Mouse (Mus musculus) macrophage (primary cell): ENCODE measurements around the gene Ncam1. TPM values are rescaled to one million over a fixed set of nuclear protein-coding genes. Genes with fewer than 3 reads are reported as not detected.

Experiments used
- H3K27ac ChIP-seq: fragments of 350-480 bp; formaldehyde crosslinking; 2 replicates; pipeline ENCODE4 v1.9.0; 2021
- H3K36me3 ChIP-seq: fragments of 350-480 bp; formaldehyde crosslinking; 2 replicates; pipeline ENCODE4 v1.9.0; 2021; ENCODE audit errors: inconsistent target
- H3K4me3 ChIP-seq: fragments of 350-480 bp; formaldehyde crosslinking; 2 replicates; pipeline ENCODE4 v1.9.0; 2021; ENCODE audit errors: inconsistent target
- H3K79me2 ChIP-seq: fragments of 350-480 bp; formaldehyde crosslinking; 2 replicates; pipeline ENCODE4 v1.9.0; 2021; ENCODE audit errors: inconsistent target
- WGBS: methylation state at CpG from one replicate; pipeline ENCODE4 v1.1.7; 2026; ENCODE audit warnings: inconsistent platforms; ENCODE audit not compliant: missing documents; 5-methylcytosine and 5-hydroxymethylcytosine counted together
- polyA plus RNA-seq: library from polyadenylated mRNA; stranded (reverse); fragments of 250-400 nt; gene quantifications from 3 replicates; pipeline ENCODE4 v1.2.4, GENCODE M21; 2018; ENCODE audit warnings: inconsistent platforms

The Ncam1 gene
- polyA plus RNA-seq, 1 experiment from 2014 or later = 0.06 TPM

GRCm38 (mm10) chr9:49672646-49673199 is 126.0 kb downstream of the Ncam1 start:
- 23% methylated on average over 6 of the region's 6 CpGs for WGBS
- Histone ChIP-seq H3K36me3 (no peaks in the 10 kb centered on the region), H3K79me2 (no peaks in the 10 kb centered on the region), H3K4me3 (no peak overlapping the region), H3K27ac (no peak overlapping the region)

DNA sequence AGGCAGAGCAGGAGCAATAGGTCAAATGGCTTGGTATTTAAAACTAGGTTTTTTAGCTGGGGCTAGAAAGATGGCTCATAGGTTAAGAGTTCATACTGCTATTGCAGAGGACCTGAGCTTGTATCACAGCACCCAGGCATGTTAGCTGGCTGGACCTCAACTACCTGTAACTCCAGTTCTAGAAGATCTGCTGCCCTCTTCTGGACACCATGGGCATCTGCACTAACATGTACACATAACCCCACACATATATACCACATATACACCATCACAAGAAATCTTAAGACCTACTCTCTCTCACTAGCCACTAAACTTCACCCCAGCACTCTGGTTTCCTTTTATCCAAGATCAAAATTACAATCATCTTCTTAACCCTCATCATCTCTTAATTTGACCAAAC is 131.7 kb downstream of the Ncam1 start:
- H3K27ac ChIP-seq = no peak overlapping the region
- no peaks in the 10 kb centered on the region for H3K79me2 ChIP-seq
- H3K36me3 ChIP-seq = no peaks in the 10 kb centered on the region
- H3K4me3 ChIP-seq = no peak overlapping the region

DNA sequence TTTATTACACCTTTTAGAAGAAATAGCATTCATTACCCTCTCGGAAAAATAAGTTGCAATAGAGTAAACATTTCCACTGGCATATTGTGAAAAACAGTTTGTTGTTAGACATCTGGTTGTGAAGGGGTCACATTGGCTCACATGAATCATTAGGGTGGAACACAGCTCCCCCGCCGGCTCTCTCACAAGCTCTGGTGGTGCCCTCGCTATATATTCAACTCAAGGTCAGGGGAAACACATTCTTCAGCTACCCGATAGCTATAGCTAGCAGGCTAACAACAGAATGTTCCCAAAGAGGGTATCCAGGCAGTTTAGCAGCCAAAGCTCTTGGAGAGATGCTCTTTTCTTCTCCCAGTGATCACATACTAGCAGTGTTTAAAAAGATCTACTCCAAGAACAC is 133.4 kb downstream of the Ncam1 start:
- no peak overlapping the region for H3K4me3 ChIP-seq
- no peak overlapping the region for H3K27ac ChIP-seq
- H3K79me2 ChIP-seq = no peaks in the 10 kb centered on the region
- WGBS = 96% methylated on average over 5 of the region's 5 CpGs
- H3K36me3 ChIP-seq = no peaks in the 10 kb centered on the region

GRCm38 (mm10) chr9:49663927-49664320 is 134.8 kb downstream of the Ncam1 start:
- Histone ChIP-seq H3K27ac (no peak overlapping the region), H3K4me3 (no peak overlapping the region), H3K36me3 (no peaks in the 10 kb centered on the region), H3K79me2 (no peaks in the 10 kb centered on the region)
- 92% methylated on average over 8 of the region's 8 CpGs for WGBS

- WGBS = 84% methylated on average over 8 of the region's 8 CpGs
- no peak overlapping the region for H3K4me3 ChIP-seq
- H3K27ac ChIP-seq = no peak overlapping the region
- no peaks in the 10 kb centered on the region for H3K36me3 ChIP-seq
- H3K79me2 ChIP-seq = no peaks in the 10 kb centered on the region
Measured at GRCm38 (mm10) chr9:49662958-49663926, 135.5 kb downstream of the Ncam1 start.

- H3K36me3 ChIP-seq = no peaks in the 10 kb centered on the region
- WGBS = 82% methylated on average over 2 of the region's 2 CpGs
- H3K4me3 ChIP-seq = no peak overlapping the region
- no peaks in the 10 kb centered on the region for H3K79me2 ChIP-seq
- no peak overlapping the region for H3K27ac ChIP-seq
Measured at GRCm38 (mm10) chr9:49661480-49661879, 137.2 kb downstream of the Ncam1 start.

GRCm38 (mm10) chr9:49658381-49658856 is 140.3 kb downstream of the Ncam1 start:
- Histone ChIP-seq H3K4me3 (no peak overlapping the region), H3K79me2 (no peaks in the 10 kb centered on the region), H3K36me3 (no peaks in the 10 kb centered on the region), H3K27ac (no peak overlapping the region)
- WGBS = 91% methylated on average over 4 of the region's 4 CpGs

- Histone ChIP-seq H3K79me2 (no peaks in the 10 kb centered on the region), H3K4me3 (no peak overlapping the region), H3K36me3 (no peaks in the 10 kb centered on the region), H3K27ac (no peak overlapping the region)
- WGBS = 91% methylated on average over 3 of the region's 3 CpGs
Measured at GRCm38 (mm10) chr9:49654470-49654869, 144.3 kb downstream of the Ncam1 start.

GRCm38 (mm10) chr9:49653478-49654245 is 145.1 kb downstream of the Ncam1 start:
- H3K36me3 ChIP-seq = no peaks in the 10 kb centered on the region
- 85% methylated on average over 9 of the region's 9 CpGs for WGBS
- no peak overlapping the region for H3K4me3 ChIP-seq
- H3K79me2 ChIP-seq = no peaks in the 10 kb centered on the region
- no peak overlapping the region for H3K27ac ChIP-seq

GRCm38 (mm10) chr9:49644296-49644695 is 154.4 kb downstream of the Ncam1 start:
- no peaks in the 10 kb centered on the region for H3K36me3 ChIP-seq
- WGBS = 88% methylated on average over 2 of the region's 2 CpGs
- no peak overlapping the region for H3K4me3 ChIP-seq
- H3K27ac ChIP-seq = no peak overlapping the region
- H3K79me2 ChIP-seq = no peaks in the 10 kb centered on the region

DNA sequence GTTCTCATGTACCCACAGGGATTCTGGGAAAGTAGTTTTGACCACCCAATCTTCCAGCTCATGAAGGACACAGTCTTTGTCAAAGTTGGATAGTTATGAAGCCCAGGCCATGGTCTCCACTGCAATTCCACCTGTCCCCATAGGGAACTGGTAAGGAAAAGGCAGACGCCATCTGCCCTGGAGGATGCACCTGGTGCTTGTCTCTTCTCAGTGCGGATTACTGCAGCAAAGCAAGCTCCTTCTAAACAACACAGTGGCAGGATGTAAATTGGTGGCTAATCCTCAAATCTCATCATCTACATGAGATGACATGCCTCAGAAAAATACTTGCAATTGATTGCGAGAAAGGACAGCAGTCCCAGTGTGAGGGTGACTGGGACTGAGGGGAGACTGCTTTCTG is 158.0 kb downstream of the Ncam1 start:
- H3K36me3 ChIP-seq = no peaks in the 10 kb centered on the region
- H3K4me3 ChIP-seq = no peak overlapping the region
- no peaks in the 10 kb centered on the region for H3K79me2 ChIP-seq
- H3K27ac ChIP-seq = no peak overlapping the region
- 92% methylated on average over 3 of the region's 3 CpGs for WGBS

GRCm38 (mm10) chr9:49640142-49640541 is 158.6 kb downstream of the Ncam1 start:
- Histone ChIP-seq H3K36me3 (no peaks in the 10 kb centered on the region), H3K79me2 (no peaks in the 10 kb centered on the region), H3K27ac (no peak overlapping the region), H3K4me3 (no peak overlapping the region)
- WGBS = 84% methylated on average over 8 of the region's 8 CpGs

- Histone ChIP-seq H3K27ac (no peak overlapping the region), H3K79me2 (no peaks in the 10 kb centered on the region), H3K36me3 (no peaks in the 10 kb centered on the region)
Measured at GRCm38 (mm10) chr9:49637955-49638354, 160.8 kb downstream of the Ncam1 start.

DNA sequence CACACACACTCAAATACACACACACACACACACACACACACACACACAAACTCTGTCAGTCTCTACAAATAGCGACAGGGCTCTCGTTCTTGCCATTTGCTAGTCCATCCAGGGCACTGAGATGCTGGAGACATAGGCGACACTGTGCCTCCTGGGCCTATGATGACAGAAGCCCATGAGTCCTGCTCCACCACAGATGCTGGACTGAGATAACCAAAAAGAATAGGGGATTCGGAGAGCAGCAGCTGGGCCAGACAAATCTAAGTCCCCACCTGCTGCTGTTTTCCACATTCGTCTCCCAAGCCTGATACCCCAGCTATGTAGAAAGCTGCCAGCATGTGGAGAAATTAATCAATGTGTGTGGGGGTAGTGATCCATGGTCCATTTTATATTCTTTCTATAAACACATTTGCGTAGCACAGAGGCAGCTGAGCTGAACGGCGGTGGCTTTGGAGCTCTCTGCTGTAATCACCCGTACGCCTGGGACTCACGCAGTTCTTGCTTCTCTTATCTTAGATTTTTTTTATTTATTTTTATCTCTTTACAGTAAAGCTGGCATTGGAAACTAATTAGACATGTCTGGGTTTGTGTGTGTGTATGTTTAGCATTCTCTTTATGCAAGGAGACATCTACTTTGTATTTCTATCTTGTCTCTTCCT is 162.9 kb downstream of the Ncam1 start:
- no peak overlapping the region for H3K27ac ChIP-seq
- WGBS = 89% methylated on average over 11 of the region's 11 CpGs
- no peaks in the 10 kb centered on the region for H3K79me2 ChIP-seq
- H3K4me3 ChIP-seq = no peak overlapping the region
- H3K36me3 ChIP-seq = no peaks in the 10 kb centered on the region

More at GRCm38 (mm10) chr9:49637955-49638354, 160.8 kb downstream of the Ncam1 start:
- H3K4me3 ChIP-seq = no peak overlapping the region
